Mouse (Mus musculus) cerebellum, adult 2 months (tissue): Measurements from ENCODE around the gene Olfr412.

Experiments
- CTCF ChIP-seq: fragments of 200-500 bp; IDR thresholded peaks from 2 replicates; pipeline ENCODE4 v1.5.1; 2011; ENCODE audit warnings: low read depth, mild to moderate bottlenecking, control low read depth, low read length, moderate library complexity, borderline replicate concordance; ENCODE audit not compliant: insufficient read depth
- POLR2A ChIP-seq: fragments of 200-500 bp; IDR thresholded peaks from 2 replicates; pipeline ENCODE4 v1.6.1; 2011; ENCODE audit warnings: low read length, control low read depth, borderline replicate concordance; ENCODE audit not compliant: insufficient read depth

- TF ChIP-seq POLR2A (no peak), CTCF (no peak)
Observed at GRCm38 (mm10) chr11:74404216-74404615, 42.3 kb downstream of the Olfr412 start.
